Mouse (Mus musculus): Measurements from ENCODE around the gene Mtf1.
A peak's percentile ranks its signal among the peaks of the same experiment; 100 is the strongest.

Mtf1 gene

DNA sequence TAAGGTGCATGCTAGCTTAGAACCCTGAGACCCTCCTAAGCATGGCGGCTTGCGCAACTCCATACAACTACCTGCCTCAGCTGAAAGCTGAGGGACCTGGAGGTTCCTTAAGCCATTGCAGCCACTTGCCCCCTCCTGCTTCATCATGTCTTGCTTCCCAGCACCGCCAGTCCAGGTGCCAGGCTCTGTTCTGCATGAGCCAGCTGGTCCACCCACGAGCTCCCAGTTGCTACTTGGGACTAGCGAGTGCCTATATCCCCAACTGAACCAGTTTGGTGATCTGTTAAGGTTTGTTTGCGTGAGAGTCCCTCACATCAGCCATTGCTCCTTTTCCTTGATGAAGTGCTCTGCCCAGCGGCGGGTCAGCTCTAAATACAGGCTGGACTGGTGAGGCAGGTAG, 54.4 kb downstream of the Mtf1 start:
- no peak for DNase-seq (ENCODE audit: low read depth)

DNA sequence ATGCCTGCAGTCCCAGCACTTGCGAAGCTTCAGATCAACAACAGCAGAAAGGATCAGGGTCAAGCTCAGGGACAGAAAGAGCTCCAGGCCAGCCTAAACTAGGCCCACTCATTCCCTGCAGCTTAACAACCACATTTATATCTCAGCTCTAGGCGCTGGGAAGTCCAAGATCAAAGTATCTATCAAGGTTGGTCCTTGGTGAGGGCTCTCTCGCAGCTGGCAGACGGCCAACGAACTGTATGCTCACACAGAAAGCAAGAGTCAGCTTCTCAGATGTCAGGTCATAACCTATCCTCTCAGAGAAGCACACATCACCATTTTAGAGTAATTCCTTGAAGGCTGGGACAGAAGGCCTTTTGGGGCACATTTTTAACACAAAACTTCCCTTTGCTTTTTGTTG, 56.5 kb downstream of the Mtf1 start:
- no peak for DNase-seq (ENCODE audit: low read depth)

DNA sequence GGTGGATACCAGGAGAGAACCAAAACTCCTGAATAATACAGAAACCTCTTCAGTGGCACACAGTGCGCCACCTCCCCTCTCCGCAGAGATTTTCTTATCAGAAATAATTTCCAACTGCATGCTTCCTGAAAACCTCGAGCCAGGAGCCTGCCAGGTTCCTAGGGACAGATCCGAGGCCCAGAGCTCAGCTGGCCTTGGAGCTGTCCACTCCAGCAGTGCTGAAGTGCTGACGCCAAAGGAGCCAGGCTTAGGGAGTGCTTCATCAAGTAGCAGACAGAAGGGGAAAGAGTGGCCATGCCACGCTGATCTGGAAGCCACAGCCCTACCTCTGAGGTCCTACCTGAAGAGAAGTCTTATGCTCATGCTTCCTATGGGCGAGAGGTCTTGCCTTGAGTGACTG, 58.5 kb downstream of the Mtf1 start:
- DNase-seq (ENCODE audit: low read depth), result peak; percentile 48

DNA sequence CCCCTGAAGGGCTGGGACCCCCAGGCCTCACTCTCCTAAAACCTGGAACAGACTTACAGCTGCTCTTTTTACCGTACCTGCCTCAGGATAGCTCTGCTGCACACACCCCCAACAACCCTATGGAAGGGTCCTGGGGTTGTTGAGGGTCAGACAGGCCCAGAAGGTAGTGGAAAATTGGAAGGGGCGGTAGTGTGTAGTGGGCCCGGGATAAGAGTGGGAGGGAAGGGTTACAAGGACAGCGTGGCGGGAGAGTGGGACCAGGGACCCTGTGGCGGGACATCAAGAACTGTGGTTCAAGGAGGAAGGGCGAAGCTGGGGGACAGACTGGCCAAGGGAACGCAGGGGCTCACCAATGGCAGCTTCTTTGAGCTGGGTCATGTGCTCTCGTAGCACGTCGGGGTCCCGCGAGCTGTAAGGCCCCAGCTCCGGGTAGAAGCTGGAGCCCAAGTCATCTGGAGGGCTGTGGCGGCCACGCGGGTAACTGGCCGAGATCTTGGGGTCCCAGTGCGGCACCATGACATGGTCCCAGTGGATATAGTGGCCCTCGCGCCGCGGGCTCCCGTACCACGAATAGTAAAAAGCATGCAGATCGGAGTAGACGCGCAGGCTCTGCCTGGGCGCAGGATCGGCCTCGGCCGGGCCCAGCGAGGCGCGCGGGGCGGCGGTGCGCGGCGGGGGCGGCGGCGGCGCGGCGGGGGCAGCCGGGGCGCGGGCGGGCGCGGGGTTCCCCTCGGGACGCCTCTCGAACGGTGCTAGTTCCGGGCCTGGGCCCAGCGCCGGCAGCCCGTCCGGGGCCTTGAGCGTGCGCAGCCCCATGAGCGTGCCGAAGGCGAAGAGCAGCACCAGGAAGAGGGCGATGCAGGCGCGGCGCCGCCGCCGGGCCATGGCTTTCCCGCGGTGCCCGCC, 59.6 kb downstream of the Mtf1 start, which contains the start of gene Maneal:
Gene Maneal (minus strand): TSS at position 889 of the 906 bp plus-strand sequence.
- DNase-seq (ENCODE audit: low read depth), result no peak

DNA sequence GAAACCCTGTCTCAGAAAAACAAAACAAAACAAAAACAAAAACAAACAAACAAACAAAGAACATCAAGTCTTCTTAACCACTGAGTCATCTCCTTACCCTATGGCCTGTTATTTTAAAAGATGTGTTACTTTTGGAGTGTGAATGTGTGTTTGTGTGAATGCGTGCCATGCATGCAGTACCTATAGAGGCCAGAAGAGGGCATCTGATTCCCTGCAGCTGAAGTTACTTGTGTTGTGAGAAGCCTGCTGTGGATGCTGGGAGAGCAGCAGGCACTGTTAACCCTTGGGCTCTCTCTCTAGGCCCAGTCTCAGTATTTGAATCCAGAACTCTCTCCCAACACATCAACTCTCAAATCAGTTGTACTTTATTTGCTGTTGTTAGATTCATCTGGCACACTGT, 70.8 kb downstream of the Mtf1 start:
- no peak for DNase-seq (ENCODE audit: low read depth)

DNA sequence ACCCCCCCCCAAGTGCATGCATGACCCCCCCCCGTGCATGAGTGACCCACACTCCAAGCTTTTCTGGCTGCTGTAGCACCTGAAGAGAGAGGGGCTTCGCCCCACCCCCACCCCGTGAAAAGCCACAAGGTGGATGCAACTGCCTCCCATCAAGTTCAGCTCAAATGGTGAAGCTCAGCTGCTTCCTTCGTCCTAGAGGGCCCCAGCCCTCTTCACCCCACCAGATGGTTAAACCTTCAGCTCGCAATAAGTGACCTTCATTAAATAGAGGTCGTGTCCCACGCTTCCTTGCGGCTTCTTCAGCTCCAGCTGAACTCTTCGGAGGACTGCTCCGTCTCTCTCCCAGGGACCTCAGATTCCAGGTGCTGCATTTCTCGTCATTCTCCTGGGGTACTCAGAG, 78.7 kb downstream of the Mtf1 start, which contains the start of gene Epha10:
Gene Epha10 (plus strand): TSS at position 301 of the 400 bp plus-strand sequence.
- DNase-seq (ENCODE audit: low read depth), result no peak

DNA sequence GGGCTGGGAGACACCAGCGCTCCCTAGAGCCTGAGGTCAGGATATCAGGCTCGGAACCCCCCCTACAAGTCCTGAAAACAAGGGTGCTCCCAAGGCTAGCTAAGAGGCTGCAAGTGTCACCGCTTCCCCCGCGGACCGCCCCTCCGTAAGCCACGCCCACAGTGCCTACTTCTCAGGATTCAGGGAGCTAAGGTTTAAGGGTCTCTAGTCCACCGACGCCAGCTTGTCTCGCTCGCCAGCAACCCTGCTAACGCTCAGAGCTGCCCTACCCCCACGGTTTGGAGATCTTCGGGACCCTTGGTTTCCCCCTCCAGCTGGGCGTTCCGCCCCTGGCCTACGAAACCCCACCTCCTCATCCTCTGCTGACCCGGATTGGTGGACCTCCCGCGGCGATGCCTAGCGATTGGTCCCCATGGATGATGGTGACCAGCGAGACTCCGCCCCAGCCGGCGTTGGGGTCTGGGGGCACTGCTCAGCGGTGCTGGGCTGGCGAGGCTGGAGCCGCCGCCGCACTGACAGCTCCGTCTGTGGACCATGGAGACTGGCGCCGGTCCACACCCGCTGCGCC, 79.5 kb downstream of the Mtf1 start:
- DNase-seq (ENCODE audit: low read depth), result no peak

DNA sequence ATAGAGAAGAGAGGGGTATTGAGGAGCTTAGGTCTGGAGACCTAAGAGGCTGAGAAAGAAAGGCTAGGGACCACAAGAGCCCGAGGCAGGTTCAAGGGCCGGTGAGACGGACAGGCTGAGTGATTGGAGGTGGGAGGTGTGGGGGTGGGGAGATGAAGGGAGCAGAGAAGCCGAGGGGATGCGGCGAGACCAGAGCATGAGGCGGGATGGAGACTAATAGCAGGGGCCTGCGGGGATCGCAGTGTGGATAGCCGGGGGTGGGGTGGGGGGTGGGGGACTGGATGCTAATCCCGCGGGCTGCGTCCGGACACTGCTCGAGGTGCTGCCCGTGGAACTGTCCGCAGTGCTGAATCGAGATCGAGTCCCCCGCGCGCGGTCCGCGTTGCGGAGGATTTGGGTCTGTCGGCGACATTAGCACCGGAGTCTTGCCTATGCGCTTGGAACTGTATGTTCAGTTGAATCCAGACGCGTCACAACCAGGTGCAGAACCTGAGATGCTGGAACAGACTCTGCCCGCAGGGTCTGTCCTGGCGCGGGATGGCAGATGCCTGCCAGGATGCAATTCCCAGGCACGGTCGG, 80.3 kb downstream of the Mtf1 start:
- DNase-seq (ENCODE audit: low read depth), result no peak

DNA sequence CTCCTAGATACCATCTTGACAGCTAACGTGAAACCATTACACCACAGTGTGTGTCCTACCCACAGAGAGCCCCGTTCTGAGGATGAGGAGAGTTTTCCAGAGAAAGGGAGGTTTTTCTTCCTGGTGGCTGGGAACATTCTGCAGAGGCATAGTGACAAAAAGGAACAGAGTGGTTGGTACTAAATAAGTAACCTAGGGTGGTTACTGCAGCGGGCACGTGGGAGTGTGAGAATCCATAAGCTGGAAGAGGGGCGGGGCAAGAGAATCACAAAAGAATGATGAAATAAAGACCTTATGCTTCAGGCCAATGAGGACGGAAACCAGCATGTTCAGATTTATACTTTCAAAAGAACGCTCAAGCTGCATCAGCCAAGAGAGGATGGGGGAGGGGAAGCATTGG, 86.8 kb downstream of the Mtf1 start:
- DNase-seq (ENCODE audit: low read depth), result no peak

DNA sequence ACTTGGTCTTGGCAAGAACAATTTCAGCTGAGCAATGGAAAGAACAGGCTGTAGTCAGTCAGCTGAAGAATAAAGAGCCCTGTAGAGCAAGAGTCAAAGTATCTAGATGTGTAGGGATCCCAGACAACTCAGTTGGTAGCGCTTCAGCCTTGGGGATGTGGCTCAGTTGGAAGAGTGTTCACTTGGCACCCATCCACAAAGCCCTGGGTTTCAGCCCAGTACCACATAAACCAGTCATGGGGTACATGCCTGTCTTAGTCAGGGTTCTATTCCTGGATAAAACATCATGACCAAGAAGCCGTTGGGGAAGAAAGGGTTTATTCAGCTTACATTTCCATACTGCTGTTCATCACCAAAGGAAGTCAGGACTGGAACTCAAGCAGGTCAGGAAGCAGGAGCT, 88.0 kb downstream of the Mtf1 start:
- no peak for DNase-seq (ENCODE audit: low read depth)

DNA sequence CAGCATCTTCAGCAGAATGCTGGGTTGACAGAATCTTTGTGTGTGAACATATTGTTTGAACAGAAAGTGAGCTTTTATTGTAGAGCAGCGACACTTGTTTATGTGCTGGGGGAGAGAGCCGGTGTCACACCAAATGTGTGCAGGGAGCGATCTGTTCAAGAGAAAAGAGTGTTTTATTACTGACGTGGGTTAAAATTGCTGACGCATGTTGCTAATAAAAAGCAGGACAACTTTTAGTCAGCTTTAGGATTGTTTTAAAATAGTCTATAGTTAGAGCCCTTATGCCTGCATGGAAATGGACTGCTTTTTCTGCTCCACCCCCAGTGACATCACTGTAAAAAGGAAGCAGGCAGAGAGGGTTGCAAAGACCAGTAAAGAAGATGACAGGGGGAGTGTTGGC, 88.9 kb downstream of the Mtf1 start:
- no peak for DNase-seq (ENCODE audit: low read depth)

DNA sequence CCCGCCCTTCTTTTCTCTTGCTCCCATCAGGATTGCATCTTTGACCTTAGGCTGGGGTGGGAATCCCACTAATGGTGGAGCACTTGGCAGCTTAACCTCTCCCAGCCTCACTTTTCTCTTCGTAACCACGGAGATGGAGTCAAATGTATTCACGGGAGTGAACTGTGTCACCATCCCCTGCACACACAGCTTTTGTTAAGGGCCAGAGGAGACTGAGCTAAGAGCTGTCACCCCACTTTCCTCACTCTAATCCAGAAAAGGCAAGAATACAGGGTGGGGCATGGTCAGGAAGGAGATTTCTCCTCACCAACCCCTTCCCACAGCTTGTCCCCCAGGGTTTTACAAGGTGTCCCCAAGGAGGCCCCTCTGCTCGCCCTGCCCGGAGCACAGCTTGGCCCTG, 91.9 kb downstream of the Mtf1 start:
- DNase-seq (ENCODE audit: low read depth), result no peak

DNA sequence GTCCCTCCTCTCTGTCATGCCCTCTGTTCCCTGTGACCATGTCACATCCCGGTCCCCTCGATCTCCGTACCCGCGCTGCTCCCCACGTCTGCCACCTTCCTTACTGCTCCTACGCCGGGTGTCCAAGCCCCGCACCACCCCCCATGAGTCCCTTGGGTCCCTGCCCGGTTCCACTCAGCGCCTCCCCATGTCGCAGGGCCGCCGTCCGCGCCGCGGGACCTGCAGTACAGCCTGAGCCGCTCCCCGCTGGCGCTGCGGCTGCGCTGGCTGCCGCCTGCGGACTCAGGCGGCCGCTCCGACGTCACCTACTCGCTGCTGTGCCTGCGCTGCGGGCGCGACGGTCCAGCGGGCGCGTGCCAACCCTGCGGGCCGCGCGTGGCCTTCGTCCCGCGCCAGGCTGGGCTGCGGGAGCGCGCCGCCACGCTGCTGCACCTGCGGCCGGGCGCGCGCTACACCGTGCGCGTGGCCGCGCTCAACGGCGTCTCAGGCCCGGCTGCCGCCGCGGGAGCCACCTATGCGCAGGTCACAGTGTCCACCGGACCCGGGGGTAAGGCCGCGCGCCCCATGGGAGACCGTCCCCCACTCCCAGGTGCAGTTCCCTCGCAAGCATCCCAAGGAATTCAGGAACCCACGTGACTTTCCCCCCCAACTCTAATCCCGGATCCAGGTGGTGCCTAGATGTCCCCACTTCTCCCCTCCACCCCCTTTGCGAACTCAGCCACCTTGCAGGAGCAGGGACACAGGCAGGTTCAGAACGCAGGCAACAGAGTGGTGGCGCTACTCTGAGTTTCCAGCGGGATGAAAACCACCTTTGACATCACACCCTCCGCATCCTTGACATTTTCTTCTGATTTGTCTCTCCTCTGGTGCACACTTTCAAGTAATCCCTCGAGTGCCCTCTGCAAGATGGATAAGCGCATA, 92.9 kb downstream of the Mtf1 start:
- DNase-seq (ENCODE audit: low read depth), result no peak

DNA sequence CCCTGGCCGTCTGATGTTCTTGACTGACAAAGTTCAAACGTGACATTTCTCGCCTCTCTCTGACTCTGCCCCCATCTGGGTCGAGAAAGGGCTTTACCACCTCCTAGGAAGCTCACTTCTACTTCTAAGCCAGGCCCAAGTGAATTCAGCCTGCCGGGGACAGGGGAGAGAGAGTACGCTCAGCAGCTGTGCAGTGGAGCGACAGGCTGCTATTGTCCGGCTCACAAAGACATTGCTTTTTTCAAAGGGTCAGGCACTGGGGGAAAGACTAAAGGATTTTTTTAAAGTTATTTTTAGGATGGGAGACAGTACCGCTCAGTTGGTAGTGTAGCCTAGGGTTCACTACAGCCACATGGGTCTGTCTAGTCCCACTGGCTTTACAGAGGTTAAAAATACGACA, 96.5 kb downstream of the Mtf1 start:
- no peak for DNase-seq (ENCODE audit: low read depth)
